13 mouse cellular contexts compared by ENCODE assay signal in the genomic region with DNA sequence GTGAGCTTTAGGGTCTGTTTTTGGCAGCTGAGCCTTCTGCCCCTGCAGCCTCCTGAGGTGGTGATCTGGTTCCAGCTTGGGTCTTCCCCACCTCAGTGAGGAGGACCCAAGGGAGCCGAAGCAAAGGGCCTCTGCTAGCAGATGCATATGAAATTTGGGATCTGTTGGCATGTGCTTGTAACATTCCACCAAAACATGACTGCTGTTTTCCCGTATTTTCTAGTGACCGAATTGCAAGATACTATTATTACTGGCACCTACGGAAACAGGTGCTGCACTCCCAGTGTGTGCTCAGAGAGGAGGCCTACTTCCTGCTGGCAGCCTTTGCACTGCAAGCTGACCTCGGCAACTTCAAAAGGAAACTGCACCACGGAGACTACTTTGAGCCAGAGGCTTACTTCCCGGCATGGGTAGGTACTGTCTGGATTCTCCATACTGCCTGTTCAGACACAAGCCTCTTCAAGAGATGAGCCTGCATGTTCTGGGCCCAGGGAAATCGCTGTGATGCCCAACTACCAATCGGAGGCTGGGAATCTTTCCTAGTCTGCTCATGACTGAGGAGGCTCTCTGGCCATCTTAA. TPM values are rescaled to one million over a fixed set of nuclear protein-coding genes. Genes with fewer than 3 reads are reported as not detected.
DNase-seq lines count a peak whose midpoint lies in the region; ATAC-seq and TF ChIP-seq lines count a peak whose summit lies in the region.
"Had no signal": no experiment of that assay in that cellular context is flagged by ENCODE, and none has a peak within 500 bp of the region (broad histone marks: within the 10 kb centered on the region; RNA-seq: fewer than 3 reads in every experiment).

No protein-coding gene starts in this region.

- H3K9ac ChIP-seq in neural tube, embryonic 15.5 days (replicated peaks) = no peak overlapping the region
- H3K9ac ChIP-seq: neural tube, embryonic 12.5 days had no signal

- no peak overlapping the region for H3K27ac ChIP-seq in kidney, adult 2 months (ENCODE audit: insufficient read depth, low read depth, low read length)
- H3K27ac ChIP-seq in neural tube, embryonic 15.5 days (replicated peaks) = peak overlapping the region; percentile 10; the same call in 1 of the 2 replicates
- H3K27ac ChIP-seq: neural tube, embryonic 12.5 days had no signal

- no peak overlapping the region for H3K4me3 ChIP-seq in kidney, adult 2 months (ENCODE audit: insufficient read depth, low read depth, low read length)
- no peak overlapping the region for H3K4me3 ChIP-seq in neural tube, embryonic 15.5 days (replicated peaks)
- H3K4me3 ChIP-seq: neural tube, embryonic 12.5 days had no signal

- 0 out of 2 replicates have a peak, but pooled peaks cover 3% of the 10 kb centered on the region for H3K4me1 ChIP-seq in kidney, adult 2 months (ENCODE audit: control insufficient read depth, insufficient read depth, low read length)
- H3K4me1 ChIP-seq in neural tube, embryonic 15.5 days = peaks cover 25% of the 10 kb centered on the region
- H3K4me1 ChIP-seq: neural tube, embryonic 12.5 days had no signal

- WGBS in kidney, adult 2 months = 58% methylated on average over 9 of the region's 9 CpGs
- WGBS in neural tube, embryonic 15.5 days = 61% methylated on average over 9 of the region's 9 CpGs

- no peaks in the 10 kb centered on the region for H3K9me3 ChIP-seq in neural tube, embryonic 15.5 days (replicated peaks)
- H3K9me3 ChIP-seq: G1E; neural tube, embryonic 12.5 days had no signal

- H3K27me3 ChIP-seq in kidney, adult 2 months (replicated peaks; ENCODE audit: control insufficient read depth, insufficient read depth, low read length) = no peaks in the 10 kb centered on the region
- H3K27me3 ChIP-seq in neural tube, embryonic 15.5 days (replicated peaks) = no peaks in the 10 kb centered on the region
- H3K27me3 ChIP-seq: neural tube, embryonic 12.5 days had no signal

- DNase-seq in cerebellum, adult 18-20 months = peak; percentile 23 to 49
- no peak for DNase-seq in cerebellum, postnatal 4 days (ENCODE audit: low spot score in 2 of 2)
- DNase-seq in kidney, adult 2 months = peak; percentile 9
- DNase-seq in kidney, postnatal 36 days = no peak
- peak; percentile 16 for DNase-seq in brain, adult 2 months (ENCODE audit: low read depth, low spot score)
- no peak for DNase-seq in left cerebral cortex, postnatal 10 days (ENCODE audit: extremely low spot score in 1 of 2, low spot score in 2 of 2)
- no peak for DNase-seq in kidney, adult 18-20 months
- DNase-seq: B cell, adult 2 months; midbrain, embryonic 14.5 days; right cerebral cortex, adult 18-20 months had no signal

- no peak overlapping the region for H3K4me2 ChIP-seq in neural tube, embryonic 15.5 days
- H3K4me2 ChIP-seq: neural tube, embryonic 12.5 days had no signal

- intact Hi-C loops in left cerebral cortex, postnatal 10 days (cut with DNase I) = no loop called here

- no peak for TF ChIP-seq CTCF in kidney, adult 2 months (conservative IDR thresholded peaks at IDR 0.05; ENCODE audit: insufficient read depth, insufficient read length, low read depth, low read length)

- no peak for TF ChIP-seq POLR2A in kidney, adult 2 months (IDR thresholded peaks at IDR 0.05; ENCODE audit: low read depth, low read length)

- ATAC-seq in neural tube, embryonic 15.5 days (ENCODE audit: low FRiP score) = 0 out of 2 replicates have a peak, but pooled peaks have one; percentile 21

- H3K36me3 ChIP-seq in kidney, adult 2 months (ENCODE audit: control insufficient read depth, insufficient read depth, low read length) = no peaks in the 10 kb centered on the region
- H3K36me3 ChIP-seq in neural tube, embryonic 15.5 days = peaks cover 10% of the 10 kb centered on the region

RNA-seq across cellular contexts. Expression of a gene that starts 55.2 kb away (rescaled TPM):
- polyA plus RNA-seq in kidney, adult 2 months (2012; rRNA removed) = 6.4 and 6.8 TPM in 2 replicates
- 9.3 and 13.3 TPM in 2 replicates for polyA plus RNA-seq in neural tube, embryonic 15.5 days (2015; fragmentation: Nextera tagmentation; extraction: Ambion mirVana)
- 10 to 100 TPM; 15.0 to 16.8 TPM for total RNA-seq in left cerebral cortex, postnatal 10 days (2021)

RNA-seq across cellular contexts. Expression of a gene that starts 57.2 kb away (rescaled TPM):
- polyA plus RNA-seq in kidney, adult 2 months (2012; rRNA removed) = 31.9 and 44.6 TPM in 2 replicates
- polyA plus RNA-seq in neural tube, embryonic 15.5 days (2015; fragmentation: Nextera tagmentation; extraction: Ambion mirVana) = 181 and 190 TPM in 2 replicates
- 100 to 1,000 TPM; 184 to 195 TPM for total RNA-seq in left cerebral cortex, postnatal 10 days (2021)

Comparison
In these comparisons a context has a peak if more than half of its experiments do, and no peak if none do; other contexts are left out.
1. DNase-seq: peak in cerebellum, adult 18-20 months (2 of 2), kidney, adult 2 months (single experiment) and brain, adult 2 months (single experiment); none in cerebellum, postnatal 4 days (0 of 2), kidney, postnatal 36 days (0 of 2), left cerebral cortex, postnatal 10 days (0 of 2) and kidney, adult 18-20 months (single experiment).